ENCODE assay signal across 14 mouse cellular contexts in genomic region chr7:144538030-144538644, GRCm38 (mm10). TPM values are rescaled to one million over a fixed set of nuclear protein-coding genes. Genes with fewer than 3 reads are reported as not detected.
DNase-seq lines count a peak whose midpoint lies in the region; ATAC-seq and TF ChIP-seq lines count a peak whose summit lies in the region.
"Had no signal": no experiment of that assay in that cellular context is flagged by ENCODE, and none has a peak within 500 bp of the region (broad histone marks: within the 10 kb centered on the region; RNA-seq: fewer than 3 reads in every experiment).

No protein-coding gene starts in this region.

- H3K27me3 ChIP-seq in midbrain, embryonic 16.5 days (ENCODE audit: control insufficient read depth, insufficient read depth, low read depth, low read length) = no peaks in the 10 kb centered on the region
- H3K27me3 ChIP-seq in midbrain, embryonic 15.5 days (replicated peaks) = no peaks in the 10 kb centered on the region
- H3K27me3 ChIP-seq: kidney, embryonic 15.5 days; midbrain, embryonic 12.5 days; neural tube, embryonic 12.5 days had no signal

- peak; percentile 40 for DNase-seq in gastrocnemius, adult 2 months
- DNase-seq in gastrocnemius, postnatal 36 days = no peak
- peak; percentile 18 to 40 for DNase-seq in layer of hippocampus, postnatal 36 days
- DNase-seq in layer of hippocampus, postnatal 25 days (ENCODE audit: extremely low spot score in 1 of 2, low spot score in 1 of 2) = no peak
- no peak for DNase-seq in right cerebral cortex, postnatal 25 days
- DNase-seq: adrenal gland, postnatal 36 days; cerebellum, adult 11-12 months; layer of hippocampus, adult 9-11 months; lung, embryonic 14.5 days had no signal

- H3K9me3 ChIP-seq in midbrain, embryonic 16.5 days (replicated peaks; ENCODE audit: control insufficient read depth, low read length, poor library complexity, severe bottlenecking) = no peaks in the 10 kb centered on the region
- H3K9me3 ChIP-seq in midbrain, embryonic 15.5 days = no peaks in the 10 kb centered on the region
- H3K9me3 ChIP-seq: kidney, embryonic 15.5 days; midbrain, embryonic 12.5 days; neural tube, embryonic 12.5 days had no signal

- intact Hi-C loops in gastrocnemius, adult 2 months (cut with DNase I) = no loop called here
- intact Hi-C loops in gastrocnemius, postnatal 36 days (cut with DNase I) = no loop called here

- H3K36me3 ChIP-seq in midbrain, embryonic 16.5 days (ENCODE audit: control insufficient read depth, insufficient read depth, low read length) = no peaks in the 10 kb centered on the region
- no peaks in the 10 kb centered on the region for H3K36me3 ChIP-seq in midbrain, embryonic 15.5 days (replicated peaks)
- H3K36me3 ChIP-seq: kidney, embryonic 15.5 days; midbrain, embryonic 12.5 days; neural tube, embryonic 12.5 days had no signal

- H3K27ac ChIP-seq in gastrocnemius, adult 2 months = peak overlapping the region; percentile 78
- 0 out of 2 replicates have a peak overlapping the region, but pooled peaks have one; percentile 18 for H3K27ac ChIP-seq in midbrain, embryonic 16.5 days (ENCODE audit: low read length)
- no peak overlapping the region for H3K27ac ChIP-seq in midbrain, embryonic 15.5 days
- H3K27ac ChIP-seq: kidney, embryonic 15.5 days; midbrain, embryonic 12.5 days; neural tube, embryonic 12.5 days had no signal

- peaks cover 6% of the 10 kb centered on the region; the same call in 1 of the 2 replicates for H3K4me1 ChIP-seq in midbrain, embryonic 16.5 days (ENCODE audit: control insufficient read depth, insufficient read depth, low read length)
- 0 out of 2 replicates have a peak, but pooled peaks cover 2% of the 10 kb centered on the region for H3K4me1 ChIP-seq in midbrain, embryonic 15.5 days
- H3K4me1 ChIP-seq: kidney, embryonic 15.5 days; neural tube, embryonic 12.5 days had no signal

- WGBS in midbrain, embryonic 16.5 days = 86% methylated on average over 4 of the region's 4 CpGs
- 89% methylated on average over 4 of the region's 4 CpGs for WGBS in midbrain, embryonic 15.5 days

- TF ChIP-seq CTCF in gastrocnemius, adult 2 months (IDR thresholded peaks at IDR 0.05) = no peak

- no peak overlapping the region for H3K4me2 ChIP-seq in midbrain, embryonic 16.5 days (ENCODE audit: low read length)
- H3K4me2 ChIP-seq in midbrain, embryonic 15.5 days = no peak overlapping the region
- H3K4me2 ChIP-seq: kidney, embryonic 15.5 days; lung, embryonic 14.5 days; midbrain, embryonic 12.5 days; neural tube, embryonic 12.5 days had no signal

- no peak overlapping the region; the same call in 1 of the 2 replicates for H3K4me3 ChIP-seq in gastrocnemius, adult 2 months
- no peak overlapping the region for H3K4me3 ChIP-seq in midbrain, embryonic 16.5 days (ENCODE audit: low read depth, low read length)
- no peak overlapping the region for H3K4me3 ChIP-seq in midbrain, embryonic 15.5 days
- H3K4me3 ChIP-seq: kidney, embryonic 15.5 days; midbrain, embryonic 12.5 days; neural tube, embryonic 12.5 days had no signal

- no peak for ATAC-seq in midbrain, embryonic 16.5 days
- no peak for ATAC-seq in midbrain, embryonic 15.5 days (replicated peaks)

- no peak overlapping the region for H3K9ac ChIP-seq in midbrain, embryonic 16.5 days (ENCODE audit: low read depth, low read length)
- no peak overlapping the region for H3K9ac ChIP-seq in midbrain, embryonic 15.5 days
- H3K9ac ChIP-seq: kidney, embryonic 15.5 days; lung, embryonic 14.5 days; midbrain, embryonic 12.5 days; neural tube, embryonic 12.5 days had no signal

RNA-seq across cellular contexts. Expression of gene Ppfia1, which starts 15.4 kb away (rescaled TPM):
- total RNA-seq in gastrocnemius, adult 2 months (2021) = 10 to 100 TPM; 28.3 to 33.4 TPM
- total RNA-seq in gastrocnemius, postnatal 36 days (2021) = 10 to 100 TPM; 23.0 to 27.5 TPM
- 10 to 100 TPM; 37.3 to 37.9 TPM for total RNA-seq in layer of hippocampus, postnatal 36 days (2021)
- 10 to 100 TPM; 29.7 to 41.3 TPM for total RNA-seq in layer of hippocampus, postnatal 25 days (2021)
- polyA plus RNA-seq in midbrain, embryonic 16.5 days (2015; fragmentation: Nextera tagmentation; extraction: Ambion mirVana) = 20.8 and 24.8 TPM in 2 replicates
- 25.7 and 30.0 TPM in 2 replicates for polyA plus RNA-seq in midbrain, embryonic 15.5 days (2015; fragmentation: Nextera tagmentation; extraction: Ambion mirVana)

RNA-seq across cellular contexts. Expression of gene Fadd, which starts 44.1 kb away (rescaled TPM):
- total RNA-seq in gastrocnemius, adult 2 months (2021) = 1 to 10 TPM; 1.6 to 2.6 TPM
- 1 to 10 TPM; 2.2 to 2.5 TPM for total RNA-seq in gastrocnemius, postnatal 36 days (2021)
- 1 to 10 TPM; 1.8 to 2.1 TPM for total RNA-seq in layer of hippocampus, postnatal 36 days (2021)
- 1 to 10 TPM; 2.0 to 2.2 TPM for total RNA-seq in layer of hippocampus, postnatal 25 days (2021)
- 4.0 and 4.5 TPM in 2 replicates for polyA plus RNA-seq in midbrain, embryonic 16.5 days (2015; fragmentation: Nextera tagmentation; extraction: Ambion mirVana)
- polyA plus RNA-seq in midbrain, embryonic 15.5 days (2015; fragmentation: Nextera tagmentation; extraction: Ambion mirVana) = 5.1 and 5.4 TPM in 2 replicates

Comparison
In these comparisons a context has a peak if more than half of its experiments do, and no peak if none do; other contexts are left out.
1. DNase-seq: peak in gastrocnemius, adult 2 months (single experiment) and layer of hippocampus, postnatal 36 days (2 of 2); none in gastrocnemius, postnatal 36 days (0 of 2), layer of hippocampus, postnatal 25 days (0 of 2) and right cerebral cortex, postnatal 25 days (single experiment).